Mouse (Mus musculus) spleen, postnatal 36 days (tissue): ENCODE measurements around the gene Zfp518a.

Experiments used
- DNase-seq, 2 experiments: peaks; one replicate each; pipeline ENCODE4 v3.0.0; 2022; ENCODE audit warnings: low spot score in 2 of 2, mixed read lengths in 1 of 2

Zfp518a gene

GRCm38 (mm10) chr19:40894519-40895392 lies at the start of gene Zfp518a:
Gene Zfp518a (plus strand): TSS chr19:40894705.
- DNase-seq, result peak; percentile 78 to 81

- no peak for DNase-seq
These were observed 49.8 kb upstream of the Zfp518a start for GRCm38 (mm10) chr19:40844731-40845130.

- no peak for DNase-seq
These were observed 45.1 kb upstream of the Zfp518a start for GRCm38 (mm10) chr19:40849391-40849790.

GRCm38 (mm10) chr19:40859555-40859954 lies 35.0 kb upstream of the Zfp518a start:
- no peak for DNase-seq

- DNase-seq, result no peak
These were observed 26.2 kb upstream of the Zfp518a start for GRCm38 (mm10) chr19:40868284-40868683.

GRCm38 (mm10) chr19:40869425-40870105 lies 24.9 kb upstream of the Zfp518a start:
- no peak for DNase-seq

- DNase-seq, result peak; percentile 80 to 84
These were observed 21.4 kb upstream of the Zfp518a start for GRCm38 (mm10) chr19:40872955-40873665.

- no peak for DNase-seq
These were observed 12.8 kb upstream of the Zfp518a start for GRCm38 (mm10) chr19:40881700-40882099.

GRCm38 (mm10) chr19:40888887-40889286 lies 5.6 kb upstream of the Zfp518a start:
- no peak for DNase-seq

- no peak for DNase-seq
These were observed 416 bp upstream of the Zfp518a start for GRCm38 (mm10) chr19:40894071-40894506.

- DNase-seq, result no peak
These were observed 843 bp downstream of the Zfp518a start for GRCm38 (mm10) chr19:40895393-40895703.

- no peak for DNase-seq
These were observed 37.3 kb downstream of the Zfp518a start for GRCm38 (mm10) chr19:40931581-40932369.

- no peak for DNase-seq
These were observed 40.9 kb downstream of the Zfp518a start for GRCm38 (mm10) chr19:40935376-40935775.

GRCm38 (mm10) chr19:40936038-40936437 lies 41.5 kb downstream of the Zfp518a start:
- DNase-seq, result no peak

GRCm38 (mm10) chr19:40943552-40943951 lies 49.0 kb downstream of the Zfp518a start:
- no peak for DNase-seq

GRCm38 (mm10) chr19:40946937-40947577 lies 52.6 kb downstream of the Zfp518a start:
- no peak for DNase-seq

GRCm38 (mm10) chr19:40958981-40959380 lies 64.5 kb downstream of the Zfp518a start:
- DNase-seq, result no peak

- peak; percentile 88 to 90 for DNase-seq
These were observed 68.5 kb downstream of the Zfp518a start for GRCm38 (mm10) chr19:40962988-40963387.

GRCm38 (mm10) chr19:40964367-40964891 lies 69.9 kb downstream of the Zfp518a start:
- no peak for DNase-seq

GRCm38 (mm10) chr19:40964936-40965850 lies 70.7 kb downstream of the Zfp518a start:
- DNase-seq, result no peak
